Mouse (Mus musculus): ENCODE data around the gene Txnrd2. TPM values are rescaled to one million over a fixed set of nuclear protein-coding genes. Genes with fewer than 3 reads are reported as not detected.

Txnrd2 gene
- 10 to 100 TPM; 22.2 to 24.0 TPM for total RNA-seq (2021)

DNA sequence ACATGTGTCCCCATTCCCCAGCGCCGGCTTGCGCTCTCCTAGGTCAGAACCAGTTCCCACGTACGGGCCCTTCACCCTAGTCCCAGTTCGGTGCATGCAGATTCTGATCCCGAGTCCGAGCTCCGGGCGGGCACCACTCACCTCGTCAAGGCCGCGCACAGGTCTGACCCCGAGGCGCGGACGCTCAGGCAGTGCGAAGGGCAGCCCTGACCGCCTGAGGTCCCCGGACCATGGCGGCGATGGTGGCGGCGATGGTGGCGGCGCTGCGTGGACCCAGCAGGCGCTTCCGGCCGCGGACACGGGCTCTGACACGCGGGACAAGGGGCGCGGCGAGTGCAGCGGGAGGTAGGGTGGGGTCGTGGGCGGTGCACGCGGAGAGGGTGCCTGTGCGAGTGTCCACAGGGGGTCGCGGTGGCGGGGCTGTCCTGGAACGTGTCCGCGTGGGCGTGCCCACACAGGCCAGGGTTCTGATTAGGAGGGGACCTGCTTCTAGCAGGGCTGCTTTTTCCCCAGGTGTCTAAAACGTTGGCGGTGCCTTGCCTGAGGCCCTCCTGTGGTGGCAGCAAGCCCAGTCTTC lies at the start of gene Txnrd2:
Gene Txnrd2 (plus strand): TSS at position 170 of the 577 bp plus-strand sequence.
- intact Hi-C loops (cut with DNase I) = no loop called here
- DNase-seq = peak; percentile 74

DNA sequence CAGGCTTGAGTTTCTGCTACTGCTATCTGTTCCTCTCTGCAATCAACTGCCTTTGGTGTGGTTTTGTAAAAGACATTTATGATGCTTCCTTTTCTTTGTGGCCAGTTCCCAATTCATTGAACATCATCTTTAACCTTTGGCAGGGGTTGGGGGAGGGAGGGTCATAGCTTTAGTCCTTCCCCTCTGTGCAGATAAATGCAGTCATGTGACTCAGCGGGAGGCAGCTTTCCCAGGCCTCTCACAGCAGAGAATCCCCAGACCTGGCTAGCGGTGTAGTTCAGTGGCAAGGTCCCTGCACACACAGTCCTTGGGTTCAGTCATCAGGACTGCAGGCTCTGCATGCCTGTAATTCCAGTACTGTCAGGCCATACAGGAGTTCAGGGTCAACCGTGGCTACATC lies 49.0 kb upstream of the Txnrd2 start:
- intact Hi-C loops (cut with DNase I) = no loop called here
- no peak for DNase-seq

DNA sequence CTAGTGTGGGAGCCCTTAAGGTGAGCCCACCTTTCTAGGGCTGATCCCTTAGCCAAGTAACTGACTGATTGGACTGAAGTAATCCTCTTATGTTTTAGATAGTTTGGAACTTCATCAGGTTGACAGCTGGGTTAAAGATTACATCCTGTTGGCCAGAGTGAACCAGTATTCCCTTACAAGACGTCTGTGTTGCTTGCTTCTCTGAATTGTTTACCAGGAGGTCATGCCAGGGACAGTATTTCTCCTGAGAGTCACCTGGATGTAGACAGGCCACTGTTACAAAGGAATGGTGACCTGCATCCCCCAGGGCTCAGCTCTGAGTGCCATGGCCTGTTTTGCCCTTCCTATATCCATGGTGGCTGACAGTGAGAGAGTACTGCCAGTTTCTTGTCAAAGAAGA lies 47.7 kb upstream of the Txnrd2 start:
- intact Hi-C loops (cut with DNase I) = no loop called here
- DNase-seq = no peak

DNA sequence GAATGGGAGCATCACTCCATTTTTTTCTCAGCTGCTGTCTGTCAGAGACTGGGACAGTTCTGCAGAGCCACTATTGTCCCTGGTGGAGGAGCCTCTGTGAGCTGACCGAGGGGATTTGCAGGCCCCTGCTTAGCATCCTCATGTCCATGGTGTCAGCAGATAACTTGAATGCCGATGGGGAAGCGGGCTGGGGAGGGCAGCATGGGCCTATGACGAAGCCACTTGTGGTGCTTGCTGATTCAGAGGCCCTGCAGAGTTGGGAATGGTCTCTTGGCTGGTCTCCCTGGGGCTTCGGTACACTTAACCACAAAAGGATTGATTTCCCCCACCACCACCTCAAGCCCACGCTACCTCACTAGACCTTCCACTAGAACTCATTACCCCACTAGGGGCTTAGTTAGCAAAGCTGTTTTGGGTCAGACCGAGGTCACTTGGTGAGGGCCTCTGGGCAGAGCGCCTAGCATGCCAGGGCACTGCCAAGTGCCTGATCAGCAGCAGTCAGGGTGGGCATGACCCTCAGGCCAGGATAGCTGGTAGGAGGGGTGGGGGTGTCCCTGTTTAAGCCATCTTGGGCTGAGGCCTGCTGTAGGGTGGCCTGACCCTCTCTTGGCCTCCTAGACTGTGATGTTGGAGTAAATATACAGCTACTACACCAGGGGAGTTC lies 46.7 kb upstream of the Txnrd2 start:
- DNase-seq = no peak
- intact Hi-C loops (cut with DNase I) = no loop called here

DNA sequence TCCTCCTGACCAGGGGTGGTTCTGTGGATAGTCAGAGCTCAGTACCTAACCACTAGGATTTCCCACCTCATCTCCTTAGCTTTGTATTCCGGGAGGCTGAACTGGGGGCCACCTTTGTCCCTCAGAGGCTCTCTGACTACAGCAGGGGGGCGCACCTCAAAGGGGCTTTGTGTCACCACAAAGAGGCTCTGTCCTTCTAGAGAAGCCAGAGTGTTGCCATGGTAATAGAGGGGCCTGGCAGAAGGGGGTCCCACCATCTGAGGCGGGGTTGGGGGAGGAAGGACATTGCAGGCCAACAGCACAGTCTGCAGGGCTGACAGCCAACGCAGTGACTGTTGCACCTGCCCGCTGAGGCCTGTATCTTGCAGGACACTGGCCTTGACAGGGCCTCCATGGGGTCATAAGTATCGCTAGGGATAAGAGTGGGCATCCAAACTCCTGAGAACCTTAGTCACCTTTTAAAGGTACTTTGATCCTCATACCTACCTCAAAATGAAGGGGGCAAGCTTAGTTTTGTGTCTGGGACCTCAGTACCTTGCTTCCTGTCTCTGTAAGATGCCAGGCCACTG lies 45.6 kb upstream of the Txnrd2 start:
- DNase-seq = peak; percentile 78
- intact Hi-C loops (cut with DNase I) = no loop called here

DNA sequence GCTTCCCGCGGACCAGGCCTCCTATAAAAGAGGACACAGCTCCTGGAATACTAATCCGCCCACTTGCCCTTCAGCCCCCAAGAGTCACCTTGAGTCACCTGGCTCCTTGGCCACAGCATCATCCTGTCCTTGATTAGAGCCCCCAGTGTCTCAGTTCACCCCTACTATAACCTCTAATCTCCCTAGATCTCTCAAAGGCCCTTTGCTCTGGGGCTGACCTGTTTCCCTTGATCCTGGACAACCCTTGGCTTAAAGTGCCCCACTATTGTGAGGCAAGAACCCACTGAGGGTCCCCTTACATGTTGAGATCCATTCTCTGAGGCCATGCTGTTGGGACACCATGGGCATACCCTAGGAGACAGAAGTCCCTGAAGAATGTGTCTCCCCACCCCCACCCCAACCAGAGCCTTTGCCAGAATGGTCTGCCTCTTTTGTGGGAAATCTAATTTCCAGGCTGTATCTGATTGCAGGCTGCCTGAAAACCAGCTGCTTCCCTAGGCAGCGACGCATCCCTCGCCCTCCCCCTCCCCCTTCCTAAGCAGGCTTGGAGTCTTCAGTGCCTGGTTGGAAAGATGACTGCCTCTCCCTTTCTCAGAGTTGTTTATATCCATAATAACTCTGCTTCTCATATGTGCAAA lies 44.4 kb upstream of the Txnrd2 start:
- intact Hi-C loops (cut with DNase I) = no loop called here
- no peak for DNase-seq

DNA sequence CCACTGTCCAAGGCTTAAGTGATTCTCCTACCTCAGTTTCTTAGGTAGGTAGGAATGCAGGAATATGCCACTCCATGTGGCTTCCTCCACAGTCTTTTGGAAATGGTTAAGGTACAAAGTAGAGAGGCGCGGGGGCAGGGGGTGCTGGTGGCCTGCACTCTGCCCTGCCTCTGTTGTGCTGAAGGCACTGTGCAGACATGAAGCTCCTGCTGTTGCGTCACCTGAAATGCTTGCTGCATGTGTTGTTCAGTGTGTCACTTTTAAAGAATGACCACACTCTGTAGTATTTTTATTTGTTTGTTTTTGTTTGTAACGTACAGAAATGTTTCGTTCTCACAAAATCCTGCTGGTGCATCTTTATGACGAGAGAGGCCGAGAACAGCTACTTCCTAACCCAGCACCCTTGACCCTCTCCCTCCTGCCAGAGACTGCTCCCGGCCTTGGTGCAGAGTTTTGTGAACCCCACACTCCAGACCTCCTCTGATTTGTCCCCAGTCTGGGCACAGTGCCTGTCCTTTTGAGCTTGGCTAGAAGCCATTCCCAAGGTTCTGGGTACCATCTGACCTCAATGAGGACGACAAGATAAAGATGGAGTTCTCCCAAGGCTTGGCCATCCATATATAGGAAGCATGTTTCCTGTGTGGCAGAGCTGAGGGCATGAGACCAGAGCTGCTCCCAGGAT lies 43.0 kb upstream of the Txnrd2 start:
- DNase-seq = no peak
- intact Hi-C loops (cut with DNase I) = no loop called here

DNA sequence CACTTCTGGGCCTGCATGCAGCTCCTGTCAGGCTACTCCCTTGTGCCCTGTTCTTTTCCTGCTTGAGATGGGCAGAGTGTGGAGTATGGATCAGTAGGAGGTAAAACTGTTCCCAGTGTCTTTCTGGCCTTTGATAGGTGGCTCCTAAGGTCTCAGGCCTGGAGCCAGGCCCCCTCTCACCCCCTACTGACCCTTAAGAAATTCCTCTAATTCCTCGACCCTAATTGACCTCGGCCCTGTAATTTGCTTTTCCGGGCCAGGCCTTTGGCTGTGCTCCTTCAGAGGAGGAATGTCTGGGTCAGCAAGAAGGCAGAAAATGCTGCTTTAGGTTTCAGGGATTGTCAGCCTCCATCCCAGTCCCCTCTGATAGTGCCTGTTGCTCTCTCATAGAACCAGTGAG lies 42.4 kb upstream of the Txnrd2 start:
- DNase-seq = no peak
- intact Hi-C loops (cut with DNase I) = no loop called here

DNA sequence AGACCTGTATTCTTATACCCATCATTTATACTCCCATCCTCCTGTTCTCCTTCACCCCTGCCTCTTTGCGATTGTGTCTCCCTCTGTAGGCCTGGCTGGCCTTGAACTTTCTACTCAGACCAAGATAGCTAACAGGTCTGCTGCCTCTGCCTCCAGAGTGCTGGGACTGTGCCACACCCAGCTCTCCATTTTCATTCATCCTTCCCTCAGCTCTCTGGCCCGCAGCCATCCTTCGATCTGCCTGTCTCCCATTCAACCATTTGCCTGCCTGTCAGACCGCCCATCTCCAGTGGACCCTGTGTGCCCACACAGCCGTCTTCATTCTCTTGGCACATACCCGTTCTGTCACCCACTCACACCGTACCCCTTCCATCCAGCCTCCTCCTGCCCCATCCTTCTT lies 42.0 kb upstream of the Txnrd2 start:
- intact Hi-C loops (cut with DNase I) = no loop called here

DNA sequence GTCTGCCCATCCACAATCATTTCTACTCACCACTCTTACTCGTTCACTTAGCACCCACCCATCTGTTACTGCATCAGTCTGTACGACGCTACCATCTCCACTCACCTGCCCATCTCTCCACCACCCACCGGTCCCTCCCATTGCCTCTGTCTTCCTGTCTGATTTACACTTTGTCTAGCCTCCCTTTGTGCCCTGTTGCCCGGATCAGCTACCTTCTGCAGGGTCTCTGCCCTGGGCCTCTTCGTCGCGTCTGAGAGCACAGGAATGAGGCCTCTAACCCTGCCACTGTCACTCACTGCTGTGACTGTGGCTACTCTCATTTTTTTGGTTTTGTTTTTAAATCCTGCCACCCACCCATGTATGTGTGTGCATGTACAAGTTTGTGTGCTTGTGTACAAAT lies 41.5 kb upstream of the Txnrd2 start:
- intact Hi-C loops (cut with DNase I) = no loop called here
- no peak for DNase-seq

More for the DNA sequence above, 42.0 kb upstream of the Txnrd2 start:
- no peak for DNase-seq

DNA sequence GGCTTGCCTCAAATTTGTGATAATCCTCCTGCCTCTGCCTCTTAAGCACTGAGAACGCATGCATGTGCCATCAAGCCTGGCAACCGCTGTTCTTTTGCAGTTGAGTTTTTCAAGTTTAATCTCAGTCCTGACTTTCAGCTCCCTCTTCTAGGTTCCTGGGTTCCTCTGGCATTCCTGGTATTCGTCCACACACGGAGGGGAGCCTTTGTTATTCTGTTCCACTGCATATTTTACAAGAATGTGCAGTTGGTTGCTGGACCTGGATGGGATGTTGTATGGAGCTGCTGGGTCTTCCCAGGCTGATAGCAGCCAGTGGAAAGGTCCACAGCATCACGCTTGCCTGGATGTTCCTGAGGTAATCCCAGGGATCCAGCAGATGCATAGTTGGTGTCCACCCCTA lies 40.8 kb upstream of the Txnrd2 start:
- intact Hi-C loops (cut with DNase I) = no loop called here

DNA sequence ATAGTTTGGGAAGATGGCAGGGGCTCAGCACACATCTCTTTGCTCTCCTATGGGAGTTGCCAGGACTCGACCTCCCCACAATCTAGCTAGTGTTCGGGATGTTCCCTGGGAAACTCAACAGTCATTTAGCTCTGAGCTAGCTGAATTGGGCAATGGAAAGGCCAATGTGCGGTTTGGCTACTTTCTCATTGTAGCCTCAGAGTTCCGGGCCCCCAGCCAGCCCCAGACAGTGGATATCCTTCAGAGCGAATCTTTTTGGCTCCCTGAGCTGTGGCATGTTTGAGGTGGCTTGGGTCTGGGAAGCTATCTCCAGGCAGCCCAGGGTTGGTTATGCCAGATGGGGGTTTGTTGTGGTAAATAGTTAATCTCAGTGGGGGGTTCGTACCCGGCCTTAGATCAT lies 39.7 kb upstream of the Txnrd2 start:
- DNase-seq = peak; percentile 66
- intact Hi-C loops (cut with DNase I) = no loop called here

More for the DNA sequence above, 40.8 kb upstream of the Txnrd2 start:
- DNase-seq = no peak

DNA sequence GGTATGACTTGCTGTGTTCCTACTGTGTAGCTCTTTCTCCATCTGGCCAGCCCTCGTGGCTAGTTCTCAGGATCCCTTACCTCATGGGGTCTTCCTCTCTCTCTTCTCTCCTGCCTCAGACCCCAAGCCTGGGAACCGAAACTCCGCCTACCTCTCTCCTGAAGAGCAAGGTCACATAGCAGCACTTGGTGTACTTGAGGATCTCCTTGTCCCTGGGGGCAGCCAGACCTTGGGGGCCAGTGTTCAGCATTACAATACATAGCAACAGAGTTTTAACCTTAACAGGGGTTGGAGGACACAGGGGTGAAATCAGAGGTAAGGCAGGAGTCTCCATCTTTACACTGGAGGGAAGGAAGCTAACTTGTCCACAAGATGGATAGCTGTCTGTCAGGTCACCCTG lies 39.2 kb upstream of the Txnrd2 start:
- intact Hi-C loops (cut with DNase I) = no loop called here
- no peak for DNase-seq

DNA sequence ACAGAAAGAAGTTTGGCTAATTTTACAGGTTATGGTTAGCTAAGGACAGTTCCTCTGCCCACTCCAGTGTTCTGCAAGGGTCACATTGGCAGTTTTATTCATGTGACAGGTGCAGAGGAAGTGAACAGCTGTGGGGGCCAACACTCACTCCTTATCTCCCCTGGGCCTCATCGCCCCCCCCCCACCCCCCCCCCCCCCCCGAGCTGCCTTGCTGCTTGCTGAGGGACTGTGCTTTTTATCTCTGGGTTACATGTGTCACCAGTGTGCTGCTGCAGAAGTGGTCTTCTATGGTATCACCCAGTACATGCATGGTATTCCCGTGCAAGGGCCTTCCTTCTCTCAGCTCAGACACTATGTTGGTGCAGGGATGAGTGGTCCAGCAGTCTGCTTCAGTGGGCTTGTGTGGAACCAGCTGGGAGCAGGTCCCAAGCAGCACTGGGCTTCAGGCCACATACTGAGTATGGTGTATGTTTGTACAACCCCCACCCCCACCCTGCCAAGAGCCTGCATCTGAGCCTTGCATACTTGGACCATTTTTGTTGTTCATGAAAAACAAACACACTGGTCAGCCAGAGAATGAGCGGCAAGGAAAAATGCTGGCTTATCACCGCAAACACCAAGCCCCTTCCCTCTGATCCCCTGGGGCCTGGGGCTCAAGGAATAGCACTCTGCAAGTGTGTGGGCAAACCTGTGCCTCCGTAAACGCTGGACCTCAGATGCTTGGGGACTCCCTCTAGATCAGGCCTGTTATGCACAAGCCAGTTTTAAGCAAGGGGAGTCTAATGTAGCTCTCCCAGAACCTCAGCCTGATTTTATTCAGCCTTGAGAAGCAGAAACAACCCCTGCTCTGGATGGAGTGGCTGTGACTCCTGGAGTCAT lies 38.2 kb upstream of the Txnrd2 start:
- intact Hi-C loops (cut with DNase I) = no loop called here
- DNase-seq = no peak

DNA sequence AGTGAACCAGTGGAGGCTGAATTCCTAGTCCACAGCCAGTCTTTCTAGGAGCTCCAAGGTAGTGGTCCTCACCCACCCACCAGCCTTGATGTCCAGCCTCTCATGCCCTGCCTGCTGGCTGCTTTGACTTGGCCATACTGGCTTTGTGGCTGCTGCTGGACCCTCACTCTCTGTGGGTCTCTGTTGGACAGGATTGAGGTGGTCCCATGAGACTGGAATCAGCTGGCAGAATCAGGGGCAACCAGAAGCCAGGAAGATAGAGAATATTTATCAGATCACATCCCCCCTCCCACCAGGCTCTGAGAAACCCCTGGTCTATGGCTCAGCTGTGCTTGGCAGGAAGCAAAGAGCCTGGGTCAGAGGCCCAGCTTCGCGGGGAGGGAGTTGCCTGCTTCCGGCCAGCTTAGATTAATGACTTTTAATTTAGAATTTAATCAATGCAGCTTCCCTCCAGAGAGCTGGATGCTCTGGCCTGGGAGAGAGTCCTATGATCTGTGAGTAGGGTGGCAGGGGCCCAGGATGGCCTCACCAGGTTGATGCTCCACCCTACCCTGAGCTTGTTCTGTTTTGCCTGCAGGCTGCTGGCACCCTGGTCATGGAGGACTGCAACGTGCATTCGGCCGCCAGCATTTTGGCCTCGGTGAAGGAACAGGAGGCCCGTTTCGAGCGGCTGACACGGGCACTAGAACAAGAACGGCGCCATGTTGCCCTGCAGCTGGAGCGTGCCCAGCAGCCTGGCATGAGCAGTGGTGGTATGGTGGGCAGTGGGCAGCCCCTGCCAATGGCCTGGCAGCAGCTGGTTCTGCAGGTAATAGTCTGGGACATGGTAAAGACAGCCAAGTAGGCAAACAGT lies 37.4 kb upstream of the Txnrd2 start:
- intact Hi-C loops (cut with DNase I) = no loop called here
- DNase-seq = no peak

DNA sequence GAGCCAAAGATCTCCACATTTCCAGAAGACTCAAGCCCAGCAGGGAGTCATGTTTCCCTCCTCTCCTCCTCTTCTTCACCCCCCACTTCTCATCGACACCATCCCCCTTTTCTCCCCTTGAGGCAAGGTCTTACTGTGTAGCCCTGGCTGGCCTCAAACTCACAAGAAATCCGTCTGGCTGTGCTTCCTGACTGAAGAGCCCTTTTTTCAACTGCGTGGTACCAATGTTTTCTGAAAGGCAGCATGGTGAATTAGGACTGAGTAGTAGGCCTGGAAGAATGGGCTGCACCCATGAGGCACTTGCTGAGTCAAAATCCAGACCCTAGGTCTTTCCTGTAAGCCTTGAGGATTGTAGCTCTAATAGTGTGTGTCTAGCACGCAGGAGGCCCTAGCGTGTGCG lies 35.8 kb upstream of the Txnrd2 start:
- intact Hi-C loops (cut with DNase I) = no loop called here
- no peak for DNase-seq

DNA sequence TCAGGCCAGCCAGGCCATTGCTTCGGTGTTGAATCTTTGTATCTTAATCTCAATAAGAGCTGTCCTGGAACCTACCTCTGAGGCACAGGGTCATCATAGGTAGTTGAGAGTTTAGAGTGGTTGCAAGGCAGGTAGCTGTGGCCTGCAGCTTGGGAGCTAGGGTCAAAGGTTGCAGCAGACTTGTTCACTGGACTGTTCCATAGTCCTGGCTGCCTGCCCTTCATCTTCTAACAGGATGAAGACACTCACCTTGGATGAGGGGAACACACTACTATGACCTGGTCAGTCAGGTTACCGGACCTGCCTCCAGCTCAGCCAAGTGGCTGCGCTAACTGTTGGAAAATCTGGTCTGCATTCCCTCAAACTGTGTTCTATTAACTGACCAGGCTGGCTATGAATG lies 35.1 kb upstream of the Txnrd2 start:
- intact Hi-C loops (cut with DNase I) = no loop called here
- no peak for DNase-seq

DNA sequence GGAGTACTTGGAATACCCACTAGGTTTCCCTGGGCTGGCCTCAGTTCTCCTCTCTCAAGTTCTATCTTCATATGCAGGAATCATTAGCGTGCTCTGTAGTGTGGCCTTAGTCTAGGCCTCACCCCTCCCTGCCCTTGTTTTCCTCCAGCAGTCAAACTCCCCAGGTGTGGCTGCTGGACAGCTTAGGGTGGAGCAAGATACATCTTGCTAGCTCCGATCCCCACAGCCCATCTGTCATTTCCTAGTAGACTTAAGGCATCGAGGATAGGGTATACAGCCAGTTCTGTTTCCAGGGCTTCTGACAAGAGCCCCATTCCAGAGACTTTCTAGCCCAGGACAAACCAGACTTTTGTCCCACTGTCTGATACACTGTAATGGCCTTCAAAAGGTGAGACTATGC lies 34.5 kb upstream of the Txnrd2 start:
- DNase-seq = no peak
- intact Hi-C loops (cut with DNase I) = no loop called here
